Mouse (Mus musculus) small intestine, adult 2 months (tissue): ENCODE measurements around the gene Gm10491. TPM values are rescaled to one million over a fixed set of nuclear protein-coding genes. Genes with fewer than 3 reads are reported as not detected.
"Not testable (repeated sequence)": the region's sequence is repeated elsewhere in the genome, so short reads cannot be mapped to it uniquely, and the experiment has no call there.

Experiments used
- H3K27ac ChIP-seq: fragments of 200-500 bp; 2 replicates; pipeline ENCODE4 v1.5.1; 2012; ENCODE audit warnings: low read depth, low read length, control low read depth, inconsistent platforms; ENCODE audit not compliant: insufficient read depth
- H3K27me3 ChIP-seq: fragments of 200-500 bp; 2 replicates; pipeline ENCODE4 v1.6.1; 2012; ENCODE audit warnings: mild to moderate bottlenecking, moderate library complexity, low read length, inconsistent platforms; ENCODE audit not compliant: control insufficient read depth, insufficient read depth
- H3K36me3 ChIP-seq: fragments of 200-500 bp; 2 replicates; pipeline ENCODE4 v1.6.1; 2012; ENCODE audit warnings: mild to moderate bottlenecking, low read length, control low read depth, inconsistent platforms; ENCODE audit not compliant: control insufficient read depth, insufficient read depth
- H3K4me1 ChIP-seq: fragments of 200-500 bp; 2 replicates; pipeline ENCODE4 v1.6.1; 2012; ENCODE audit warnings: low read length, inconsistent platforms, mixed read lengths; ENCODE audit not compliant: control insufficient read depth, insufficient read depth, insufficient read length
- H3K4me3 ChIP-seq: fragments of 200-500 bp; 2 replicates; pipeline ENCODE4 v1.5.1; 2012; ENCODE audit warnings: low read depth, mild to moderate bottlenecking, control low read depth, inconsistent platforms, low read length, moderate library complexity
- CTCF ChIP-seq: fragments of 200-500 bp; IDR thresholded peaks from 2 replicates; pipeline ENCODE4 v1.5.1; 2012; ENCODE audit warnings: low read depth, mild to moderate bottlenecking, control low read depth, inconsistent platforms, low read length, moderate library complexity, mixed read lengths; ENCODE audit not compliant: insufficient replicate concordance, insufficient read length; ENCODE audit errors: extremely low read depth
- POLR2A ChIP-seq: fragments of 200-500 bp; IDR thresholded peaks from 2 replicates; pipeline ENCODE4 v1.6.1; 2012; ENCODE audit warnings: low read depth, mild to moderate bottlenecking, control low read depth, inconsistent platforms, low read length, moderate library complexity
- WGBS: fragments of 180-500 bp; shearing (Covaris S2); methylation state at CpG from one replicate; pipeline ENCODE4 v1.1.7; 2018; 5-methylcytosine and 5-hydroxymethylcytosine counted together
- polyA plus RNA-seq: library from polyadenylated mRNA; depleted of rRNA; stranded (reverse); fragments of >200 nt; gene quantifications from 2 replicates; pipeline ENCODE4 v1.2.3, GENCODE M21; 2012

The Gm10491 gene
- polyA plus RNA-seq, 1 experiment, result not detected

DNA sequence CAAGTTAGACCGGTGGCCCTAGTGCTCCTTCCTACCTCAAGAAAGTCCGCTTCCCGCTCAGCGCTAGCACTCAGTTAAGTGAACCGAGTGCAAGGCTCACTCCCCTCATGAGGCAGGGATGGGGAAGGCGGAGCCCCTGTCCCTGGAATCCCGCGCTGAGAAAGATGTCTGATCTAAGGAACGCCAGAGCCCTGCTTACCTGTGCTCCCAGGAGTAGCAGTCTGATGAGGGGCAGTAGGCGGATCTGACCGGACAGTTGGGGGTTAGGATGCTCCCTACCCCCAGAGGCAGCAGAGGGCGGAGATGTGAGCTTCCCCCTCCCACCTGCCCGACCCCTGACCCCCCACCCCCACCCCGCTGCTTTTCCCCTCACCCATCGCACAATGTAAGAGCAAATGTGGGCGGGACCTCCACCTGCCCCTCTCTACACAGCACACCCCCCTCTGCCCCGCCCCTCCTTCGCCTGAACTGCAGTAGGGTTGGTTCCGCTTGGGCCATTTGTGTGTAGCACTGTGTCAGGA lies 20.7 kb upstream of the Gm10491 start, which contains the start of gene Eras:
Eras (minus strand) TSS at position 338 of the 521 bp plus-strand sequence.
- WGBS, result 22% methylated on average over 16 of the region's 19 CpGs
- Histone ChIP-seq H3K36me3 (0 out of 2 replicates have a peak, but pooled peaks cover 2% of the 10 kb centered on the region), H3K27ac (no peak within 1 kb of the TSS), H3K27me3 (peaks cover 15% of the 10 kb centered on the region), H3K4me3 (no peak within 1 kb of the TSS), H3K4me1 (no peaks in the 10 kb centered on the region)
- TF ChIP-seq POLR2A (no peak), CTCF (no peak)

DNA sequence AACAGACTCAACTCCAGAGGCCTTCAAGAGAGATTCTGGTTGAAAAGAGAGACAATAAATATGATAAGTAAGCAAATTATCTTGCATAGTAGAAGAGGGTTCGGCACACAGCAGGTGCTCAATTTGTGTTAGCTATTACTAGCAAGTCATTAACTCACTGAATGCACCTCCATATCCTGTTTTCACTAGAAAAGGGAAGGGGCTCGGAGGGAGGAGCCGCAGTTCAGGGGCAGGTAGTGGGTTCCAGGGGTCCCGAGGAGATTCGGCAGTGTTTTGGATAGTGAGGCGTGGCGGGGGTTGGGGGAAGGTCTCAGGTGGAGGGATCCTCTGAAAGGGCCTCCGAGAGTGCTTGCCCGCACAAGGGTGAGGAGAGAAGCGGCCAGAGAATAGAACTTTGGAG lies 19.5 kb upstream of the Gm10491 start:
- TF ChIP-seq CTCF, result no peak
- TF ChIP-seq POLR2A, result no peak
- WGBS, result 28% methylated on average over 10 of the region's 10 CpGs
- peaks cover 24% of the 10 kb centered on the region for H3K27me3 ChIP-seq
- H3K36me3 ChIP-seq, result 0 out of 2 replicates have a peak, but pooled peaks cover 2% of the 10 kb centered on the region
- no peak overlapping the region for H3K4me3 ChIP-seq
- H3K4me1 ChIP-seq, result peaks cover 4% of the 10 kb centered on the region; the same call in 1 of the 2 replicates
- H3K27ac ChIP-seq, result no peak overlapping the region

DNA sequence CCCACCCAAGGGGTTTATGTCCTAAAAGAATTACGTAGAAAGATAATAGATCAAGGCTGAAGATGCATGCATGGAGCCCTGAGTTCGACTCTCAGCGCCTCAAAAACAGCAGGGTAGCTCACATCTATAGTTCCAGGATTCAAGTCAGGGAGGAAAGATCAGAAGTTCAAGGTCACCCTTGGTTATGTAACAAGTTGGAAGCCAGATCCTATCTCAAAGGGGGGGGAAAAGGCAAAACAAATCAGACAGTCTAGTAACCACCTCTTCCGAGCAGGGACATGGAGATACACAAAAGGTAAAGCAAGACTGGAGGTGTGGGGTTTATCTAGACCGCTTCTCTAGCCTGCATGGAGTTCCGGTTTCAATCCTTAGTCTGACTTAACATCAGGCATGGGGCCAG lies 18.6 kb upstream of the Gm10491 start:
- H3K27ac ChIP-seq, result no peak overlapping the region
- H3K4me1 ChIP-seq, result peaks cover 4% of the 10 kb centered on the region; the same call in 1 of the 2 replicates
- no peak overlapping the region for H3K4me3 ChIP-seq
- H3K36me3 ChIP-seq, result no peaks in the 10 kb centered on the region
- TF ChIP-seq POLR2A (no peak), CTCF (no peak)
- 83% methylated on average over 6 of the region's 6 CpGs for WGBS
- peaks cover 32% of the 10 kb centered on the region for H3K27me3 ChIP-seq

DNA sequence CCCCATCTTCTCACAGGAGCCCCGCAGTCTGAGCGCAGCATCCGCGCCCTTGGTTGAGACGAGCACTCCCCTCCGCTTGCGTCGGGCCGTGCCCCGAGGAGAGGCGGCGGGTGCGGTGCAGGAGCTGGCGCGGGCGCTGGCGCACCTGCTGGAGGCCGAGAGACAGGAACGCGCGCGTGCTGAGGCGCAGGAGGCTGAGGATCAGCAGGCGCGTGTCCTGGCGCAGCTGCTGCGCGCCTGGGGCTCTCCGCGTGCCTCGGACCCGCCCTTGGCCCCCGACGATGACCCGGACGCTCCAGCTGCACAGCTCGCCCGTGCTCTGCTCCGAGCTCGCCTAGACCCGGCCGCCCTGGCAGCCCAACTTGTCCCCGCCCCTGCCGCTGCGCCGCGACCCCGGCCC lies 14.4 kb upstream of the Gm10491 start:
- Histone ChIP-seq H3K4me1 (peaks cover 4% of the 10 kb centered on the region; the same call in 1 of the 2 replicates), H3K36me3 (no peaks in the 10 kb centered on the region), H3K27ac (no peak overlapping the region), H3K4me3 (peak overlapping the region; percentile 43), H3K27me3 (peaks cover 22% of the 10 kb centered on the region)
- WGBS, result 10% methylated on average over 47 of the region's 48 CpGs
- TF ChIP-seq POLR2A (no peak), CTCF (no peak)

DNA sequence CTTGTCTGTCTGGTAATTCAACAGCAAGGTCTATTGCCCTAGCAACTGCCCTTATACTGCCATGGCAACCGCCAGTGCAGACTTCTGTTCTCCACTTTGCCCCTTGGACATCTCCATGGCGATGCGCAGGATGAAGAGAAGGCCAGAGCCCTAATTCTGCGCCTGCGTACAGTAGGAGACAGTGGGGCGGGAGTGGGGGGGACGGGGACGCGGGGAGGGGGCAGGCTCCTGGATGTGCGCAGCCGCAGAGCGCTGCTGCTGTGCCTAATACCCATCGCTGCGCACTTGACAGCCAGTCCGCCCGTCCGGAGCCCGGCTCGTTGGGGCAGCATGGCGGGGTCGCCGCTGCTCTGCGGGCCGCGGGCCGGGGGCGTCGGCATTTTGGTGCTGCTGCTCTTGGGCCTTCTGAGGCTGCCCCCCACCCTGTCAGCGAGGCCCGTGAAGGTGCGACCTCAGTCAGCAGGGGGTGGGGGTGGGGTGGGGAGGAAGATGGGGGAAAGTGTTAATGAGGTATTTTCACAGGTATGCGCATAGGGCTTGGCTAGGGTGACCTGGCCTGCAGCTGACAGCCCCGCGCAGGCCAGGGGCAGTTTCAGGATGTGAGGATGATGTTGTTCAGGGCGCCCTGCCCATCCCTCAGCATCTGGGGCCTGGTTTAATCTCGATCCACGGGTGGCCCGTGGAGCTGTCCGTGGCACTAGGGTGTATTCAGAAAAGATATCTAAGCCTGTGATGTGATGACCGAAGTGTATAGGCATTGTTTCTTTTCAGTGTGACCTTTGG lies 12.2 kb upstream of the Gm10491 start, which contains the start of gene Pcsk1n:
Pcsk1n (plus strand) TSS at position 222 of the 783 bp plus-strand sequence.
- Histone ChIP-seq H3K27ac (no peak within 1 kb of the TSS), H3K27me3 (peaks cover 22% of the 10 kb centered on the region), H3K4me3 (no peak within 1 kb of the TSS), H3K36me3 (no peaks in the 10 kb centered on the region), H3K4me1 (peaks cover 4% of the 10 kb centered on the region; the same call in 1 of the 2 replicates)
- no peak for TF ChIP-seq CTCF
- TF ChIP-seq POLR2A, result no peak
- 19% methylated on average over 36 of the region's 40 CpGs for WGBS

DNA sequence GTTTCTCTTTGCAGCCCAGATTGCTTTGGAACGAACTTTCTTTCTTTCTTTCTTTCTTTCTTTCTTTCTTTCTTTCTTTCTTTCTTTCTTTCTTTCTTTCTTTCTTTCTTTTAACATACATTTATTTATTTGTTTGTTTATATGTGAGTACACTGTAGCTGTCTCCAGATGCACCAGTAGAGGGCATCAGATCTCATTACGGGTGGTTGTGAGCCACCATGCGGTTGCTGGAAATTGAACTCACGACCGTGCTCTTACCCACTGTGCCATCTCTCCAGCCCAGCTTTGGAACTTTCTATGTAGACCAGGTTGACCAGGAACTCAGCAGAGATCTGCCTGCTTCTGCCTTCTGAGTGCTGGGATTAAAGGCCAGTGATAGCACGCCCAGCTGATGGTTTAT lies 10.3 kb upstream of the Gm10491 start:
- not testable (repeated sequence) for H3K36me3 ChIP-seq, H3K4me3 ChIP-seq, H3K4me1 ChIP-seq, H3K27ac ChIP-seq
- WGBS, result 72% methylated on average over 6 of the region's 6 CpGs
- H3K27me3 ChIP-seq, result peaks cover 18% of the 10 kb centered on the region; the same call in 1 of the 2 replicates

DNA sequence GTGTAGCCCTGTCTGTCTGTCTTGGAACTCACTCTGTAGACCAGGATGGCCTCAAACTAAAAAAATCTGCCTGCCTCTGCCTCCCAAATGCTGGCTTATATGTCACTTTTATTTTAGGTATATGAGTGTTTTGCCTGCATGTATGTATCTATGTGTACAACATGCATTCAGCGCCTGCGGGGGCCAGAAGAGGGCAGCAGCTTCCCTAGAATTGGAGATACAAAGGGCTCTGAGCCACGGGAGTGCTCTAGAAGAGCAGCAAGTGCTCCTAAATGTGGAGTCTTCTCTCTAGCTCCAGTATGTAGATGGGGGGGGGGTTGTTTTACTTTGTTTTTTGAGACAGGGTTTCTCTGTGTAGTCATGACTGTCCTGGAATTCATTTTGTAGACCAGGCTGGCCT lies 8.0 kb upstream of the Gm10491 start:
- not testable (repeated sequence) for H3K27ac ChIP-seq, H3K36me3 ChIP-seq, H3K4me3 ChIP-seq, H3K4me1 ChIP-seq, H3K27me3 ChIP-seq
- WGBS, result 16% methylated on average over 3 of the region's 3 CpGs

DNA sequence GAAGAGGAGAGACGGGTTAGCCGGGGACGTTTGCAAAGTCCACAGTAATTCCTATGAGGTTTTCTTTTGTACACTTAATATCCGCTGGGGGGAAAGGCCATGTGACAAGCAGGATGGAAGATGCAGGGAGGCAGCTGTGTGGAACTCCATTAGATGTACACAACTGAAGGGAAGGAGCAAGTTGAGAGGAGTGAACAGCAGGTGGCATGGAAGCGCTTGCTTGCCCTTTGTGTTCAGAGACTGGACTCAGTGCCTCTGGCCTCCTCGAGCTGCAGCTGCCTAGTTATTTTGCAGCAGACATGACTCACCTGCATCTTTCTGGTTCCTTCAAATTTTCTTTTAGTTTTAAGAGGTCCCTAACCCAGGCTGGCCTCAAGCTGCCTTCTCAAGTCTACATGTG lies 2.8 kb upstream of the Gm10491 start:
- Histone ChIP-seq H3K4me1 (no peaks in the 10 kb centered on the region), H3K4me3 (no peak overlapping the region), H3K36me3 (peaks cover 3% of the 10 kb centered on the region; the same call in 1 of the 2 replicates), H3K27me3 (no peaks in the 10 kb centered on the region), H3K27ac (no peak overlapping the region)
- 34% methylated on average over 6 of the region's 6 CpGs for WGBS
- TF ChIP-seq CTCF (no peak), POLR2A (no peak)

DNA sequence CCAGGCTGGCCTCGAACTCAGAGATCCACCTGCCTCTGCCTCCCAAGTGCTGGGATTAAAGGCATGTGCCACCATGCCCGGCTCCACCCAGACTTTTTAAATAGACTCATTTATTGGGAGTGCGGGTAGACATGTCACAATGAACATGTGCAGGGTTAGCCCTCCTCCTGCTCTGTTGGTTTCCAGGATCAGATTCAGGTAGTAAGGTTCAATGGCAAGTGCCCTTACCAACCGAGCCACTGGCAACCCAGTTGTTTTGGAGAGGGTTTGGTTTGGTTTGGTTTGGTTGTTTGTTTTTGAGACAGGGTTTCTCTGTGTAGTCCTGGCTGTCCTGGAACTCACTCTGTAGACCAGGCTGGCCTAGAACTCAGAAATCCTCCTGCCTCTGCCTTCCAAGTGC lies 1.6 kb upstream of the Gm10491 start, which contains the start of gene Gm10490:
Gm10490 (plus strand) TSS at position 301 of the 400 bp plus-strand sequence.
- not testable (repeated sequence) for H3K36me3 ChIP-seq, H3K4me1 ChIP-seq, H3K27me3 ChIP-seq, H3K4me3 ChIP-seq, H3K27ac ChIP-seq
- 82% methylated on average over 4 of the region's 4 CpGs for WGBS
